12 mouse cellular contexts compared by ENCODE assay signal in genomic region chr4:123116640-123117039, GRCm38 (mm10). TPM values are rescaled to one million over a fixed set of nuclear protein-coding genes. Genes with fewer than 3 reads are reported as not detected.
A peak's percentile ranks its signal among the peaks of the same experiment; 100 is the strongest.
DNase-seq lines count a peak whose midpoint lies in the region; ATAC-seq lines count a peak whose summit lies in the region.
"Not testable (repeated sequence)": the region's sequence is repeated elsewhere in the genome, so short reads cannot be mapped to it uniquely, and the experiment has no call there.
"Had no signal": no experiment of that assay in that cellular context is flagged by ENCODE, and none has a peak within 500 bp of the region (broad histone marks: within the 10 kb centered on the region; RNA-seq: fewer than 3 reads in every experiment).

No protein-coding gene starts in this region.

- not testable (repeated sequence) for H3K9me3 ChIP-seq in embryonic facial prominence, embryonic 12.5 days; hindbrain, embryonic 14.5 days (ENCODE audit: control insufficient read depth, low read length); liver, embryonic 12.5 days (replicated peaks); stomach, embryonic 14.5 days (ENCODE audit: control insufficient read depth, low read depth, low read length)

- not testable (repeated sequence) for H3K9ac ChIP-seq in embryonic facial prominence, embryonic 12.5 days; hindbrain, embryonic 14.5 days; liver, embryonic 12.5 days; stomach, embryonic 14.5 days (replicated peaks; ENCODE audit: low read depth, low read length)

- H3K27me3 ChIP-seq in embryonic facial prominence, embryonic 12.5 days = peaks cover 21% of the 10 kb centered on the region
- H3K27me3 ChIP-seq in hindbrain, embryonic 14.5 days (ENCODE audit: control insufficient read depth, insufficient read depth, low read length); stomach, embryonic 14.5 days (ENCODE audit: control insufficient read depth, insufficient read depth, low read length): not testable (repeated sequence)
- H3K27me3 ChIP-seq in liver, embryonic 12.5 days (replicated peaks) = peaks cover 44% of the 10 kb centered on the region

- H3K4me1 ChIP-seq in embryonic facial prominence, embryonic 12.5 days; hindbrain, embryonic 14.5 days (replicated peaks; ENCODE audit: control insufficient read depth, insufficient read depth, low read length); liver, embryonic 12.5 days; stomach, embryonic 14.5 days (ENCODE audit: control insufficient read depth, insufficient read depth, low read length): not testable (repeated sequence)

- ATAC-seq in embryonic facial prominence, embryonic 12.5 days (ENCODE audit: insufficient number of reproducible peaks, insufficient read depth, low FRiP score, low TSS enrichment); liver, embryonic 12.5 days: not testable (repeated sequence)
- peak; percentile 39 for ATAC-seq in granulocyte monocyte progenitor cell, adult 5-6 weeks (replicated peaks; ENCODE audit: poor library complexity, severe bottlenecking)
- peak; percentile 68 for ATAC-seq in hindbrain, embryonic 14.5 days (ENCODE audit: low FRiP score)
- ATAC-seq in stomach, embryonic 14.5 days (ENCODE audit: insufficient number of reproducible peaks, insufficient read depth, low FRiP score, low read depth) = 0 out of 2 replicates have a peak, but pooled peaks have one; percentile 29

- peak overlapping the region; percentile 36 for H3K4me3 ChIP-seq in embryonic facial prominence, embryonic 12.5 days
- H3K4me3 ChIP-seq in hindbrain, embryonic 14.5 days (replicated peaks; ENCODE audit: low read length) = peak overlapping the region; percentile 35
- peak overlapping the region; percentile 15 for H3K4me3 ChIP-seq in liver, embryonic 12.5 days
- H3K4me3 ChIP-seq in stomach, embryonic 14.5 days (ENCODE audit: low read depth, low read length) = peak overlapping the region; percentile 23; the same call in 1 of the 2 replicates

- not testable (repeated sequence) for H3K36me3 ChIP-seq in embryonic facial prominence, embryonic 12.5 days; hindbrain, embryonic 14.5 days (replicated peaks; ENCODE audit: control insufficient read depth, insufficient read depth); liver, embryonic 12.5 days; stomach, embryonic 14.5 days (ENCODE audit: control insufficient read depth, insufficient read depth, low read length)

- H3K27ac ChIP-seq in embryonic facial prominence, embryonic 12.5 days; hindbrain, embryonic 14.5 days; liver, embryonic 12.5 days; stomach, embryonic 14.5 days (ENCODE audit: low read length): not testable (repeated sequence)

- H3K4me2 ChIP-seq in embryonic facial prominence, embryonic 12.5 days (replicated peaks) = peak overlapping the region; percentile 57
- peak overlapping the region; percentile 54 for H3K4me2 ChIP-seq in hindbrain, embryonic 14.5 days (replicated peaks)
- peak overlapping the region; percentile 44; the same call in 1 of the 2 replicates for H3K4me2 ChIP-seq in liver, embryonic 12.5 days
- peak overlapping the region; percentile 54 for H3K4me2 ChIP-seq in stomach, embryonic 14.5 days (replicated peaks; ENCODE audit: low read depth, low read length)

- peak; percentile 22 for DNase-seq in ES-CJ7 (ENCODE audit: low read depth, low spot score)
- not testable (repeated sequence) for DNase-seq in hindbrain, embryonic 14.5 days (ENCODE audit: low spot score)
- DNase-seq in layer of hippocampus, adult 18-20 months (ENCODE audit: low spot score in 2 of 2) = peak; percentile 18 to 23
- DNase-seq in neural tube, embryonic 10.5 days (ENCODE audit: extremely low spot score, low spot score) = peak; percentile 22

- WGBS in embryonic facial prominence, embryonic 12.5 days = 14% methylated on average over 40 of the region's 42 CpGs
- 21% methylated on average over 26 of the region's 42 CpGs for WGBS in hindbrain, embryonic 14.5 days
- 18% methylated on average over 27 of the region's 42 CpGs for WGBS in liver, embryonic 12.5 days (ENCODE audit: insufficient replicate concordance)
- WGBS in stomach, embryonic 14.5 days = 19% methylated on average over 25 of the region's 42 CpGs

RNA-seq across cellular contexts. Expression of gene Oxct2b, which starts 0.6 kb away (rescaled TPM):
- 0.15 and 0.31 TPM in 2 replicates for polyA plus RNA-seq in embryonic facial prominence, embryonic 12.5 days (2016; fragmentation: Nextera tagmentation; extraction: Ambion mirVana)
- total RNA-seq in granulocyte monocyte progenitor cell, adult 5-6 weeks (2014; fragmentation: Nextera tagmentation) = 1.7 TPM in 1 of 2 replicates, not detected in the other
- not detected in 2 replicates for total RNA-seq in granulocyte monocyte progenitor cell, adult 5-6 weeks (2017)
- 0.65 and 1.1 TPM in 2 replicates for polyA plus RNA-seq in hindbrain, embryonic 14.5 days (2014; fragmentation: Nextera tagmentation; extraction: Ambion mirVana)
- total RNA-seq in layer of hippocampus, adult 18-20 months (2021) = not detected
- 0.08 TPM in 1 of 2 replicates, not detected in the other for polyA plus RNA-seq in liver, embryonic 12.5 days (2016; fragmentation: Nextera tagmentation; extraction: Ambion mirVana)
- polyA plus RNA-seq in stomach, embryonic 14.5 days (2014; fragmentation: Nextera tagmentation; extraction: Ambion mirVana) = not detected in 2 replicates
- total RNA-seq: adrenal gland, adult 2 months; gastrocnemius, adult 8-10 months; heart, postnatal 25 days had no signal
- polyA plus RNA-seq: adrenal gland, adult 2 months; macrophage had no signal

RNA-seq across cellular contexts. Expression of gene Bmp8b, which starts 11.7 kb away (rescaled TPM):
- polyA plus RNA-seq in embryonic facial prominence, embryonic 12.5 days (2016; fragmentation: Nextera tagmentation; extraction: Ambion mirVana) = 0.47 and 0.55 TPM in 2 replicates
- not detected in 2 replicates for total RNA-seq in granulocyte monocyte progenitor cell, adult 5-6 weeks (2014; fragmentation: Nextera tagmentation)
- 0.09 TPM in 1 of 2 replicates, not detected in the other for total RNA-seq in granulocyte monocyte progenitor cell, adult 5-6 weeks (2017)
- polyA plus RNA-seq in hindbrain, embryonic 14.5 days (2014; fragmentation: Nextera tagmentation; extraction: Ambion mirVana) = 0.42 and 0.59 TPM in 2 replicates
- total RNA-seq in layer of hippocampus, adult 18-20 months (2021) = not detected
- polyA plus RNA-seq in liver, embryonic 12.5 days (2016; fragmentation: Nextera tagmentation; extraction: Ambion mirVana) = 1.3 and 1.5 TPM in 2 replicates
- polyA plus RNA-seq in stomach, embryonic 14.5 days (2014; fragmentation: Nextera tagmentation; extraction: Ambion mirVana) = 0.80 and 1.1 TPM in 2 replicates
- total RNA-seq: adrenal gland, adult 2 months; gastrocnemius, adult 8-10 months; heart, postnatal 25 days had no signal
- polyA plus RNA-seq: macrophage had no signal

RNA-seq across cellular contexts. Expression of gene Ppie, which starts 23.1 kb away (rescaled TPM):
- 108 and 110 TPM in 2 replicates for polyA plus RNA-seq in embryonic facial prominence, embryonic 12.5 days (2016; fragmentation: Nextera tagmentation; extraction: Ambion mirVana)
- total RNA-seq in granulocyte monocyte progenitor cell, adult 5-6 weeks (2014; fragmentation: Nextera tagmentation) = 56.2 and 64.7 TPM in 2 replicates
- total RNA-seq in granulocyte monocyte progenitor cell, adult 5-6 weeks (2017) = 70.2 and 75.5 TPM in 2 replicates
- polyA plus RNA-seq in hindbrain, embryonic 14.5 days (2014; fragmentation: Nextera tagmentation; extraction: Ambion mirVana) = 50.2 and 54.9 TPM in 2 replicates
- total RNA-seq in layer of hippocampus, adult 18-20 months (2021) = 10 to 100 TPM; 21.6 to 22.0 TPM
- polyA plus RNA-seq in liver, embryonic 12.5 days (2016; fragmentation: Nextera tagmentation; extraction: Ambion mirVana) = 65.2 and 65.3 TPM in 2 replicates
- 104 and 109 TPM in 2 replicates for polyA plus RNA-seq in stomach, embryonic 14.5 days (2014; fragmentation: Nextera tagmentation; extraction: Ambion mirVana)
